Mouse (Mus musculus): ENCODE measurements around the gene Ppp6r1.
"Not testable (repeated sequence)": the region's sequence is repeated elsewhere in the genome, so short reads cannot be mapped to it uniquely, and the experiment has no call there.

Gene Ppp6r1

DNA sequence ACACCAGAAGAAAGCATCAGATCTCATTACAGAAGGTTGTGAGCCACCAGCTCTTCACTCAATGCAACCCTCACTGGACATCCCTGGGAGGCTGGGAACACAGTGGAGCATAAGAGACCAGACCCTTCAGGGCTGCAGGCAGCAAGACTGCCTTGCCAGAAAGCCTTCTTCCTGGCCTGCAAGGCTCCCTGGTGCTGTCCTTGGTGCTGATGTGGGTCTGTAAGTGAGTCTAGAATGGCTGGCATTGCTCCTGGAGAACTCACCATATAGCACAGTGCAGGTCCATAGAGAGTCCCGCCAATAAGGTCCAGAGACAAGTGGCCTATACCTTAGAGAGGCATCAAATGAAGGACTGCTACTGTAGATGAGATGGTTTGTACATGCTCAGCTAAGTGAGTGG lies 38.8 kb downstream of the Ppp6r1 start:
- no peak for DNase-seq (ENCODE audit: low read depth, low spot score)

DNA sequence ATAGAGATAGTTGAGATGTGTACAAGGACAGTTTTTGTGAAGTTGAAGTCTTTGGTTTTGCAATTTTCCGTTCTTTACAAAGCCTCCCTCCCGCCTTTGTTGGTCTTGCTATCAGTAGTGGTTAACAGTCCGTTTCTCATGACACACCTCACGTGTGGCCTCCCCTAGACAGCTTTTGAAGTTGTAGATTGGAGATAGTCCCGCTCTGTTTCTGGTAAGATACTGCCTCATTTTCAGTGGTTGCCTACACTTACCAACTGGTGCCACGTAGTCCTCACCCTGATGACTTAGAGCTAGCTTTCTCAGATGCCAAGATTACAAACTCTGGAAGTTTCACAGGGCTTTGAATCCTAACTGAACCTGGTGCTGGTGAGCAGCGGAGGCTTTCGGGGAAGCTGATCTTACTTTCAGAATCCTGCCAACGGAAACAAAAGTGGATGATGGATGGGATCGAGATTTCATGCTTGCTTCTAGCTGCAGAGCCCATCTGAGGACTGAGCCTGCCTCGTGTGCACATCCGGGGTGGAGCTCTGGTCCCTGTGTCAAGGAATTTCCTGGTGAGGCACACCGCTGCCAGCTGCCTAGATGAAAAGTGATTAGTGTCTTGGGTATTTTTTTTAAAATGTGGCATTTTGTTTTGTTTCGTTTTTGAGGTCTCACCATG lies 44.9 kb downstream of the Ppp6r1 start:
- no peak for DNase-seq (ENCODE audit: low read depth, low spot score)

DNA sequence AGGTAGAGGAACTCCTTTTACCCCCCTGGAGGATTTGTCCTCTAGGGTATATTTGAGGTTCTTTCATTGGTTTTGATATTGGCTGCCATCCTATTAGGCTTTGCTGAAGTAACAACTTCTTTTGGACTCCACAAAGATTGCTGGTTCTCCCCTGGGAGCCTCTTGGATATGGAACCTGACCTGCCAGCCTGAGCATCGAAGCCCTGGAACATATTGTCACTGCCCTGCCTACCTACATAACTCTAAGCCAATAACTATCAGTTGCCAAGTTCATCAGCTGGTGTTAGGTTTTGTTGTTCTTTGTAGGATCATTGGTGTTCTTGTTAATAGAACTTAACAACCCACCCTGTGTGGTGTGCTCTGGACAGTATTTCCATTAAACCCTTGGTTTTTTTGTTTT lies 45.9 kb downstream of the Ppp6r1 start:
- DNase-seq (ENCODE audit: low read depth, low spot score), result peak; percentile 59

DNA sequence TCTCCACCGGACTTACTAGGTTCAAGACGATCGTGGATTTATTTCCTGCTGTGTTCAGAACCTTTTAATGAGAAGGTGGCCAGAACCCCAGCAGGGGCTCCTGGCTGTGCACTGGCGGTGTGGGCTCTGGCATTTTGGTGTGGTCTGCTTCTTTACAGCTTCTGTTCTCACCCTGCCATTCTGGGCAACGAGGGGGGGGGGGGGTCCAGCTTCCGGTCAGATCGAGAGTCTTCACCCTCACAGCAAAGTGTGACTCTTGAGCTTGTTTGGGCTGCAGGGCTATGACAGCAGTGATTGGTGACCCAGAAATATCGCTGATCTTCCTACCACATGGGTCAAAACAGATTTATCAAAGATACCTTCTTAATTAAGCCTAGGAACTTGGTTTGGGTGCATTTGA lies 46.4 kb downstream of the Ppp6r1 start:
- no peak for DNase-seq (ENCODE audit: low read depth, low spot score)

- peak; percentile 90 for DNase-seq (ENCODE audit: low read depth, low spot score)
These were observed 46.9 kb downstream of the Ppp6r1 start for GRCm38 (mm10) chr7:4611921-4612341.

DNA sequence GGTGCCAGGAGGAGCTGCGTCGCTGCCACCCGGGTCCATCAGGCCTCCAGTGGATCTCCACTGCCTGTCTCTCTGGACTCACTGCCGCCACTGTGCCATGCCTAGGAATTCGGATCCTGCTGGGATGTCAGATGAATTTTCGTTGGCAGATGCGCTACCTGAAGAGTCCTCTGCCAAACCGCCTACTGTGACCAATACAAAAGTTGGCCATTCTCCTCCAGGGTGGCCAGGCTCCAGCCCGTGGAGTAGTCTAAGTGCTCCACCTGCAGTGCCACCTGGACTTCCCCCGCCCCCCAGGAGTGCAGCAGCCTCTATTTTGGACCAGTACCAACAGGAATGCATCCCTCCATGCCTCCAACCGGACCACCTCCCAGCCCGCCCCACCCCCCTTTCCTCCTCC lies 47.3 kb downstream of the Ppp6r1 start:
- peak; percentile 89 for DNase-seq (ENCODE audit: low read depth, low spot score)

DNA sequence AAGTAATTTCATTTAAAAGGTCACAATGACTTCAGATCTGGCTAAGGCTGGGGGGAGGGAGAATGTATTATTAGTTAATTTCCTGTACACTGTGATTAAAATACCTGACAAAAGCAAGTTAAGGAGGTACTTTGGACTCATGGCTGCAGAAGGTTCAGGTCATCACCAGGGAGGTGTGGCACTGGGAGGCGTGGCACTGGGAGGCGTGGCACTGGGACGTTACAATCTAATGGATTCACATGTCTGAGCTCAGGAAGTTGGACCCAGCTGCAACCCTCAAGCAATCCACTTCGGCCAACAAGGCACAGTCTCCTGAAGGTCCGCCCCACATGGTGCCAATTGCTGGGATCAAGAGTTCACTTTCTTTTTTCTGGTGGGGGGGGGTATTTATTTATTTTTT lies 50.8 kb downstream of the Ppp6r1 start:
- DNase-seq (ENCODE audit: low read depth, low spot score), result no peak

GRCm38 (mm10) chr7:4603873-4604272 lies 54.9 kb downstream of the Ppp6r1 start, which contains the start of gene Ptprh:
TSS of gene Ptprh (minus strand) at chr7:4604041.
- DNase-seq (ENCODE audit: low read depth, low spot score), result no peak

GRCm38 (mm10) chr7:4602969-4603368 lies 55.9 kb downstream of the Ppp6r1 start:
- no peak for DNase-seq (ENCODE audit: low read depth, low spot score)

GRCm38 (mm10) chr7:4597046-4597445 lies 61.8 kb downstream of the Ppp6r1 start:
- not testable (repeated sequence) for DNase-seq (ENCODE audit: low read depth, low spot score)

Data from brain, adult 2 months (tissue).